Mouse (Mus musculus) left cerebral cortex, adult 9 months (tissue): ENCODE measurements around the gene Gpr180.

Experiments used
- DNase-seq, 2 experiments: peaks; one replicate each; pipeline ENCODE4 v3.0.0; 2022; ENCODE audit warnings: low spot score in 2 of 2

The Gpr180 gene

DNA sequence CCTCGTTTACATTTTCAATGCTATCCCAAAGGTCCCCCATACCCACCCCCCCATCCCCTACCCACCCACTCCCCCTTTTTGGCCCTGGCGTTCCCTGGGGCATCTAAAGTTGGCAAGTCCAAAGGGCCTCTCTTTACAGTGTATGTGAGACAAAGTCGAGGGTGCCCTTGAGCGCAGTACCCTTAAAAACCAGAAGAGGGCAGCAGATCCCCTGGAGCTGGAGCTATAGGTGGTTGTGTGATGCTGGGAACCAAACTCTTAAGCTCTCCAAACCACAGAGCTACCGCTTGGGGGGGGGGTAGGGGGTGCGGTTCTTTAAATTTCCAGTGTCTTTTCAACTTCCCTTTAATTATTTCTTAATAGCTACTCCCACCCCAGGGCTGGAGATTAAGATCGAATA is 66.1 kb downstream of the Gpr180 start:
- DNase-seq, result no peak

DNA sequence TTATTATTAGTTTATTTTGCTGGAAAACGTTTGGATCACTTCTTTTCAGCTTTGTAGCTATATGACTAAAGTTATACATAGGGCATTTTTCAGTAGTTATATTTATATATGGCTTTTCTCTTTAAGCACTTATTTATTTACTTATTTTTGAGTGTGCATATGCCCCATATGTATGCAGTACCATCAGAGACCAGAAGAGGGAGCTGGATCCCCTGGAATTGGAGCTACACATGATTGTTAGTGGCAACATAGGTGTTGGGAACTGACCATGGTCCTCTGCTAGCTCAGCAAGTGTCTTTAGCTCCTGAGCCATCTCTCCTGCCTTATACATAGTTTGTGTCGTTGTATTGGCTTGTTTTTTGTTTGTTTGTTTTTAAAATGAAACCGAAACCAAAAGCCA is 70.4 kb downstream of the Gpr180 start:
- DNase-seq, result no peak

DNA sequence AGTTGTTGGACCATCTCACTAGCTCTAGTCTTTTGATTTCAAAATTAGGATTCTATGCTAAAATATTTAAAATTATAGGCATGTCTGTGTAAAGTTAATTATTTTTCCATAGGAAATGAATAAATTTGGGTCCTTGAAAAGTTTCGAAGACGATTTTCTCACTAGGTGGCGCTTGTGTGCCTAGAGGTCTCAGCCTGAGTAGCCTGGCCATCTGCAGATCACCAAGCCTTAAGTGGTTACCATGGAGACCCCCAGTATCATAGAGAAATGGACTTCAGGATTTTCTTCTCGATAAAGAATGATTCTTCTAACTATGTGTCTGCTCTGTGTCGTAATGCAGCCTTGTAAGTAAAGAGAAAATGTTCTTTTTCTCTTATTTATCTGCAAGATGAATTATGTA is 72.7 kb downstream of the Gpr180 start:
- peak in 1 of 2 experiments; percentile 25 for DNase-seq

- DNase-seq, result no peak
These were observed 75.3 kb downstream of the Gpr180 start for GRCm38 (mm10) chr14:118212188-118212804.
